Mouse (Mus musculus) layer of hippocampus, postnatal 10 days (tissue): ENCODE results near the gene Olfr1317. TPM values are rescaled to one million over a fixed set of nuclear protein-coding genes. Genes with fewer than 3 reads are reported as not detected.

Experiments used
- DNase-seq, 2 experiments: peaks; one replicate each; pipeline ENCODE4 v3.0.0; 2021; ENCODE audit warnings: low spot score in 2 of 2
- long read RNA-seq: library from polyadenylated mRNA; stranded (forward); transcript quantifications from one replicate; pipeline ENCODE4 v2.0.0, GENCODE M21; 2023
- total RNA-seq, 2 experiments: library from RNA; stranded (reverse); gene quantifications; 2 replicates each; pipeline ENCODE4 v1.2.3; 2021

Gene Olfr1317
- not detected for total RNA-seq
- long read RNA-seq: 0 reads

- no peak for DNase-seq
Measured at GRCm38 (mm10) chr2:112140029-112140428, at the start of gene Olfr1317. TSS of gene Olfr1317 (plus strand) at chr2:112140329.

DNA sequence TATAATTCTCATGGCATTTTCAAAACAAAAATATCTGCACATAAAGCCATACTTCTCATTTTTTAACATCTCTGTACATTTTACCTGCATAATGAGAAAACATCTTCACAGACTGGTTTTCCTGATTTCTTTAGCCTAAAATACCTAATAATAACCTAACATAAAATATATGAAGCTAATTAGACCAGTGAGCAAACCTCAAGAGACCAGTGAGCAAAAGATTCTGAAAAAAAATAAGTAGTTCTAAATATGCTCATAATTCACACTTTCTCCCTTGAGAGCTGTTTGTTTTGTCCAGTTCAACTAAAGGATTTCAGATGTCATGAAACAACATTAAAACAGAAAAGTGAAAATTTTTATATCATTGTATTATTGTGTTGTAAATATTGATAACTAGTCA lies 43.4 kb upstream of the Olfr1317 start, which contains the start of gene Olfr1314:
Gene Olfr1314, minus strand, starts transcription at position 101 of the 400 bp plus-strand sequence.
- no peak for DNase-seq

DNA sequence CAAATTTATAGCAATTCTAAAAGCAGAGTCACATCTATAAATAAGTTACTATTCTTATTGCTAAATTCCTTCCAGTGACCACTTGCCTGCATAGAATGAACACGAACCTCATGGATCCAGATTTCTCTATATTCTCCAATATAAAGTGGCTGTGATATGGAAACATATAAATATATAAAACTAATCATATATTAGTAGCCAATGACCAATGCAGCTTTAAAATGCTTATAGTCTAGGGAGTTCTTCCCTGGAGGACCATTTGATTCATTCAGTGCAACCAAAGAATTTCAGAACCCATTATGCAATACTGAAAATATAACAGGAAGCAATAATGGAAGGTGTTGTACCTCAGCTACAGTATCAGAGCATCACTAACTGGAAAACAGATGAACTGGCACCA lies 24.8 kb upstream of the Olfr1317 start, which contains the start of gene Olfr1315-ps1:
Gene Olfr1315-ps1, minus strand, starts transcription at position 101 of the 400 bp plus-strand sequence.
- DNase-seq: no peak

- no peak for DNase-seq
Measured at GRCm38 (mm10) chr2:112134877-112135276, 5.3 kb upstream of the Olfr1317 start, which contains the start of gene Olfr1316. TSS of gene Olfr1316 (minus strand) at chr2:112134977.

DNA sequence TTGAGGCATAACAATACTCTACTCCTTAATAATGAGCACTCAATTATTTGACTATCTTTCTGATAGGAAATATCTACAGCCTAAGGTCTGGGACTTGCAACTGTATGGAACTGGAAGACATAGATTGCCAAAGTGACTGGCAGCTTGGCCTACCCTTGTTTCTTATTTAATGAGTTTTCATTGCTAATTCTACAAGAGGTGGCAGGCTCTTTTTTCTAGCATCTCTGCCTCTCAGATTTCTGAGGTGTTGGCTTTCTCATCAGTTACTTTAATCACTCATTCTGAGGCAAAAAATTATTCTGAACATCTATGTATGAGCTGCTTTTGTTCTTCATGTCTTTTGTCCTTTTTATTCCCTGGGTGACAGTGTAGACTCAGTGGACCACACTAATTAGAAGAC lies 13.8 kb downstream of the Olfr1317 start, which contains the start of gene Olfr1318:
Gene Olfr1318, plus strand, starts transcription at position 301 of the 400 bp plus-strand sequence.
- DNase-seq: no peak

Other genes with a start within 250 kb of the Olfr1317 start
- not detected for gene Olfr1306, start 224.1 kb upstream of the Olfr1317 start, total RNA-seq
- gene Olfr1307, start 190.9 kb upstream of the Olfr1317 start, total RNA-seq: under 1 TPM; 0.02 to 0.04 TPM
- gene Olfr1308, start 175.4 kb upstream of the Olfr1317 start, total RNA-seq: not detected
- gene Olfr1309, start 150.0 kb upstream of the Olfr1317 start, total RNA-seq: not detected
- not detected for gene Olfr1310, start 127.6 kb upstream of the Olfr1317 start, total RNA-seq
- not detected for gene Olfr1311, start 115.9 kb upstream of the Olfr1317 start, total RNA-seq
- not detected for gene Olfr1312, start 90.1 kb upstream of the Olfr1317 start, total RNA-seq
- gene Olfr1313, start 62.5 kb upstream of the Olfr1317 start, total RNA-seq: not detected
- not detected for gene Olfr1314, start 43.5 kb upstream of the Olfr1317 start, total RNA-seq
- not detected for gene Olfr1315-ps1, start 24.9 kb upstream of the Olfr1317 start, total RNA-seq
- gene Olfr1316, start 5.4 kb upstream of the Olfr1317 start, total RNA-seq: not detected
- gene Olfr1318, start 13.9 kb downstream of the Olfr1317 start, total RNA-seq: not detected
- 10 to 100 TPM; 59.7 to 62.4 TPM for gene Lpcat4, start 99.1 kb downstream of the Olfr1317 start, total RNA-seq
- gene Nutm1, start 119.0 kb downstream of the Olfr1317 start, total RNA-seq: not detected
- 10 to 100 TPM; 61.9 to 80.6 TPM for gene Nop10, start 121.6 kb downstream of the Olfr1317 start, total RNA-seq
- gene Slc12a6, start 125.5 kb downstream of the Olfr1317 start, total RNA-seq: 10 to 100 TPM; 81.2 to 83.7 TPM
- gene Gm21985, start 126.0 kb downstream of the Olfr1317 start, total RNA-seq: 1 to 10 TPM; 1.0 to 1.3 TPM
- gene Emc4, start 227.7 kb downstream of the Olfr1317 start, total RNA-seq: 100 to 1,000 TPM; 146 to 165 TPM
- gene Katnbl1, start 238.9 kb downstream of the Olfr1317 start, total RNA-seq: 10 to 100 TPM; 14.9 to 15.2 TPM